Mouse (Mus musculus) spleen, postnatal 10 days (tissue): Measurements from ENCODE around the gene Ank2.

Experiments
- DNase-seq, 2 experiments: peaks; one replicate each; pipeline ENCODE4 v3.0.0; 2021 to 2022; ENCODE audit warnings: low spot score in 2 of 2

Ank2 gene

DNA sequence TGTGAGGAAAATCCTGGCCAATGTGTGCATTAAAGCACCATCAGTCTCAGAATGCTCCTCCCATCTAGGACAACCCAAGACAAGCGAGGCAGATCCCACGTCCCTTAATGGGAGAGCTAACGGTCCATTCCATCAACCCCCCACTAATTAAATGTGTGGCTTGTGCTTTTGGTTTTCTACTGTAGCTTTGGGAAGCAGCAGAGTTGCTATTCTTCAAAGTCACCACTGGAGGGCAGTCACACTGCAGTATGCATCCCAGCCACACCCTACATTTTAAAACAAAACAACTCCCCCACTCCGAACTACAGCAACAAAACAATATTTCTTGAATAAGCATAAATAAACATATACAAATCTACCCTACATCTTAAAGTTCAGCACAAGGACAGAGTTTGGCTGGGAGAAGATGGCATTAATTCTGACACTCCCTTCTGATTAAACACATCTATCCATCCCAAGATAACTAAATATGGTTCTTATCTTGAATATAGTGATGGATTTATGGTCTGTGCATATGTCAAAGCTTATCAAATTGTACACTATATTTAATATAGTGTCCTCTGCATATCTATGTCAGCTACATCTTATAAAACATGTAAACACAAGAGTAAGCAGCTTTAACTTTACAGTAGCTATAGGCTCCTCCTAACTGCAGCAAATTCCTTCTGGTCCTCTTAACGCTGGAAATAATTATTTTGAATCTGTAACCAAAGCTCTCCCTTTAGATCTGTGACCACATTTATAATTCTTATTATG lies 315.0 kb downstream of the Ank2 start:
- DNase-seq, result no peak

DNA sequence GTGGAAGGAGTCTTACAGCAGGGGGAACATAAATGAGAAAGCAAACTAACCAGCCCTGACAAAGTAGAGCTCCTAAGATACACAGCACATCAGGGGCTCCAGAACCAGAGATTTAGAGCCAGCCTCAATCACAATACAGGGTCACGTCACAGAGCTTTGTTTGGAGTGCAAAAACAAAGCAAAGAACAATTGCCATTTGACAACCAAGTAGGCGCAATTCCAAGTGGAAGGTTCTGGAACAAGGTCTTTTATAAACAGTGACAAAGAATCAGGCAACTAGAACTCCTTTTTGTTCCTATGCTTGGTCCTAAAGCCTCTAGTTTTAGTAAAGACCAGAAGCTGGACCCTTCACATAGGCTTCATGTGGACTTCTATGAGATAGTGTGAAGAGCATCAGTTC lies 326.5 kb downstream of the Ank2 start:
- no peak for DNase-seq

DNA sequence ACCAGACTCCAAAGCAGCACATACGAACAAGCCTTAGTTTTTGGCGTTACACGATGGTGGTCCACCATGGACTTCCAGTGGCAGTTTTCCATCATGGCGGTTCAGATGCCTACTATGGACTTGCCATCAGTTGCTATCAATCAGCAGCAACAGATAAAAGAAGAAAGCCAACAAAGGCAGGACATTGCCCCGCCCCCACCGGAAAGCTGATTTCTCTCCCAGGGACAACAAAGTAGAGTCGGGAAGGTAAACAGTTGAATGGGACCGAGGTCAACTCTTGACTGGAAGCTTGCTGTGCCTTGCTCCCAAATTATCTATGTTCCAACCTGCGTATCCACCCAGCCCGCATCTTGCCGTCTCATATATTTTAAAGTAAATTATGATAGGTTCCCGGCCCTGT lies 328.9 kb downstream of the Ank2 start:
- no peak for DNase-seq

DNA sequence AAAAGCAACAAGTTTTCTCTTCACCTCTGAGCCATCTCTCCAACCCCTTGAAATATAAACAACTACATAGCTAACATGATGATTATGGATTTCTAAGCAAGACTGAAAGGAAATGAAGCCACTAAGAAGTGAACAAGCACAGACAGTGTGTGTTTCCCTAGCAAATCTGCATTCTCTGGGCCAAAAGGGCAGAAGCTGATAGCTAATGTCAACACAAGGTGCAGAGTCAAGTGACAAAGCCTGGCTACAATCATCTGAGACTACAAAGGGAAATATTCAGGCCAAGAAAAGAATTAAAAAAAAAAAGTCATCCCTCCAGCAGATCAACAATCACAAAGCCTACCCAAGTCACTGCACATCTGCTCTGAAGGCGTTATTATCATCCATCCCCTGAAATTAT lies 330.0 kb downstream of the Ank2 start:
- DNase-seq, result no peak

DNA sequence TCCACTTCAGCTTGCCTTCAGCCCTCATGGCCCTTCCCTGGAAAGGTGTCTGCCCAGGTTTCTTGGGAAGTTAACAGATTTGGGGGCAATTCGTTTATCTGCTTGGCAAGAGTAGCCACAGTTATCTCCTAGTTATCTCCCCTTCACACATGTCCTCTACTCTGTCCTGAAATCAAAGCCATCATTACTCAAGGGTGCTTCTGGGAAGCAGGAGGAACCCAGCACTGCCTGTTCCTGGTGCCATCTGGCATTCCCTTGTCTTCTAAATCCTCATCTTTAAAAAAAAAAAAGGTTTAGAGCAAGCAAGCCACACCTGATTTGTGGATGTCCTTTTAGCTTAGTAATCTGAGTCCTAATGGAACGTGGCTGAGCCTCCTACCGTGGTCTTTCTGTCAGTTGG lies 335.4 kb downstream of the Ank2 start:
- DNase-seq, result no peak

DNA sequence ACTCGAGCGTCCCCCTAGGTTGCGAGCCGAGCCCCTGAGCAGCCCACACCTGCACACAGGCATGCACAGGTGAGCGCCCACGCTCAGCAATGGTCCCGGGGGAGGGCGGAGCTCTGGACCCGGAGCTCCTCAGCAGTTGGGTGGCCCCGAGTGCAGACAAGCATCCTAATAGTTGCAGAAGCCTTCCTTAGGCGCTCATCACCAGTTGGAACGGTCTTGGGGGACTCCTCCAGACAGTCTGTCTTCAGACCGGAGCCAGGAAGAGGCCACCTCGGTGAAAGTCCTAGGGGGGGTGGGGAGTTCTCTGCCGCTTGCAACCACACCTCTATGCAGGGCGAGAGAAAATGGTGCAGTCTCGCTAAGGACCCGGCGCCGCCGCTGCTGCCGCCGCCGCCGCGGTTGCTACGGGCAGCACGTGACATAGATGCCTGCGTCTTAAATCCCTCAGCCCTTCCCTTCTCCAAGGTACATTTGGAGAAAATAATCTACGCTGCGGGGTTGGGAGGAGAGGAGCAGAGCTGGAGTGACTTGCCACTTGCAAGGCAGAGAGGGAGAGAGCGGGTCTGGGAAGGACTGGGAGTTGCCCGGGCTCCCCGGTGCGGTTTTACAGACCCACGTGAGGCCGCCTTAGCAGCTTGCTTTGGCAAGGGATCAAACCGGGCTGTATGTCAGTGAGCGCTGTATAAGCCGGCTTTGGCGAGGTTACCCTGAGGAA lies 337.0 kb downstream of the Ank2 start:
- DNase-seq, result peak in 1 of 2 experiments; percentile 13

GRCm38 (mm10) chr3:127161085-127161837 lies 337.9 kb downstream of the Ank2 start:
- no peak for DNase-seq

DNA sequence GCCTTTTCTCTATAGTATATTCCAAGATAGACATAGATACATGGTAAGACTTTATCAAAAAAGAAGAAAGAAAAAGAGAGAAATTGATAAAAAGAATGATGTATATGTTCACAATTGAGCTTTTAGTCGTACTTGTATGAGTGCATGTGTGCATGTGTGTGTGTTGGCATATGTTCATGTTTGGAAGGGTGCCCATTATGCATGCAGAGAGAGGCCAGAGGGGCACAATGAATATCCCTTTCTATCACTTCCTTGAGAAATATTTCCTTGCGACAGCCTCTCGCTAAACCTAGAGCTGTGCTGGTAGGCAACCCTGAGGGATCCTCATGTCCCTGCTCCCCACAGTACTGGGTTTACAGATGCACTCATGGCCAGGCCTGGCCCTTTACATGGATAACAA lies 341.4 kb downstream of the Ank2 start:
- DNase-seq, result no peak

GRCm38 (mm10) chr3:127156080-127156479 lies 343.1 kb downstream of the Ank2 start:
- no peak for DNase-seq

DNA sequence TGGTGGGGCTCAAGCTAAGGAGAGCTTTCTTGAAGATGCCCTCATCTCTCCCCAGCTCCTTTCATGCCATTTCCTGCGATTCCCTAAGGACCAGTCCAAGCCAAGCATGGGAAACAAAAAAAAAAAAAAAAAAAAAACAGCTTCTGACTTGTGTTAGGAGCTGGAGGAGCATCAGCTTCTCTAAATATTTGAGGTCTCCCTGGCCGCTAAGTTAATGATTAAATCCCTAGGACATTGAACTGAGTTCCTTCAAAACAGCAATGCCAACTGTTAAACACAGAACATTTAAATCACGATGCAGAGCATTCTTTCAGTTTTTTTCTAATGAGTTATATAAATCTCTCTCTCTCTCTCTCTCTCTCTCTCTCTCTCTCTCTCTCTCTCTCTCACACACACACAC lies 345.3 kb downstream of the Ank2 start:
- DNase-seq, result no peak

- DNase-seq, result no peak
Observed at GRCm38 (mm10) chr3:127153443-127153842, 345.7 kb downstream of the Ank2 start.

DNA sequence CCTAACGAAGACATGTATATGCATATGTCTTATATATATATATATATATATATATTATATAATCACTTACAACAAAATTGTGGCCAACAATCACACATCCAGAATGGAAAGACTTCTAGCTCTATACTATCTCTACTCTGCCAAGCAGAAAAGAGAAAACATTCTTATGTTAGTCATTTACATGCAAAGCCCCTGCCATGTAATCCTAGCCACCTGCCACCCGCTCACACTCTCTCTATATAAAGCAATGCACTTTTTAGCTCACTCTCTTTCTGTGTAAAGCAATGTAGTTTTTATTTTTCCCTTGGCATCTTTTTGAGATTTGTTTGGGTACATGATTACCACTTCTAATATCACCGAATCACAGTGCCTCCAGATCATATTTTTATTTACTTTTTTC lies 350.5 kb downstream of the Ank2 start:
- DNase-seq, result no peak

- no peak for DNase-seq
Observed at GRCm38 (mm10) chr3:127140590-127140989, 358.6 kb downstream of the Ank2 start.

DNA sequence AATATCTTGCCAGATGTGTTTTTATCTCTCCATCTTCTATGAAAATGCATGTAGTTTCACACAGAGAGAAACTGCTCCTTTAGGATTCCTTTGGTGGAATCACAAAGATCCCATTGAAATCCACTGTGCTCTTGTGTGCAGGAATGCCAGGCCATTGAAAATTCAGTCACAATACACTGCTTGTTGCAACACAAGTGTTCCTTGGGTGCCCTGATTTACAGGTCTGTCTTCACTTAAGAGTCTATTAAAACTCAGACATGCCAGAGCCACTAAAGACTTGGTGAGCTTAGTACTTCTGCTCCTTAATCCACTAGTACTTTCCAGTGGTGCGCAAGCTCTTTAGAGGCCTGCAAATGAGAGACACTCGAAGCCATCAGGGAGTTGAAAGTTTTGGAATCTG lies 359.5 kb downstream of the Ank2 start:
- no peak for DNase-seq

DNA sequence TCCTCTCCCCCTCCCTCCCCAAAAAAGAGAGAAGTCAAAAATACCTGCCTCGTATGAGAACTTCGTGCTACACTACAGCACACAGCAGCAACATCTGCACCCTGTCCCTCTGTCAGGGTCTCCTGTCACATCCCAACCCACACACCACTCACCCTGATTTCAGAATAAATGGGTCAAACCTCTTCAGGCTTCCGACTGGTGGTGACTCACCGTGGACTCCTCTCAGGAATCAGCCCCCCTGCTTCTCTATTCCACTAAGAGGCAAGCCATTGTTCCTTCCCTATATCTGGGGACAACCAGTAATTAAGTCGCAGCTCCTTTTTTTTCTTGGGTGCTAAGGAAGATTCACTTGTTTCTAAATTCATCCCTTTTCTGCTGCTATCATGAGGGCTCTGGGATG lies 361.6 kb downstream of the Ank2 start:
- no peak for DNase-seq

- no peak for DNase-seq
Observed at GRCm38 (mm10) chr3:127134062-127134461, 365.1 kb downstream of the Ank2 start.

DNA sequence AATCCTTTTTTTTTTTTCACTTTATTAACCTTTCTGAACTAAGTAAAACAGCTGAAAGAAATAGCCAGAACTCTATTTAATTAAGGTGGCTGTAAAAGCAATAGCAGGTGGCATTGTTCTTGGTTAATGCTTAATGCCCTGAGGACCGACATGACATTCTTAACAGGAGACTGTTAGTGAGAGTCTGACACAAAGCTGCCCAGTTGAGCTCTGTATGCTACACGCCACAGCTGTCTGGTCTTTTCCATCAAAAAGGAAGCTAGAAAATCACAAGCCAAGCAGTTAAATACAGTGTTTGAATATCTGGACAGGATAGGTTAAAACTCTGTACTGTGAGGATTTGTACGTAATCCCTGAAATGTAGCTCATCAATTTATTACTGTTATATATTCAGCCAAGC lies 368.1 kb downstream of the Ank2 start:
- no peak for DNase-seq

DNA sequence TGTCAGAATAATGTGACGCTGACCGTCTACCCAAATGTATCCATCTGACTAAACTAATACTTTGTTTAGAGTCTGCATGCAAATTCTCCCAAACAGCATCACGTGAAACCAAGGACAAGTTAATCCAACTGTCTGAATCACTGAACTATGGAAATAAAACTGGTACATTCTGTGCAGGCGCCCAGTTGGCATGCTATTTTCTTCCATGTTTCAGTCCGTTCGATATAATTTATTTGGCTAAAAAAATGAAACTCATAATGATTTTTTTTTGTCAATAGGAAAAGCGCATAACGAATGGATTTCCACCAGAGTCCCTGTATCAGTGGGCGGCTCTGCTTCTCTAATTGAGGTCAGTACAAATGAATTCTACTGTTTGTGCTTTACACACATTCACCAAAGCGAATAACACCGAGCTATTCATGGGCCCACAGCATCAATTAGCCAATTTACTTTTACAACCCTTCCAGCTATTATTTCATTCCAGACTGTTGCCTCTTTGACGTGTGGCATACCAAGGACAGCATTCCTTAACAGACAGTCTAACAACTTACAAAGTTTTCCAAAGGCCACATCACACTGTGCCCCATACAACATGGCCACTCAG lies 368.9 kb downstream of the Ank2 start:
- DNase-seq, result no peak

DNA sequence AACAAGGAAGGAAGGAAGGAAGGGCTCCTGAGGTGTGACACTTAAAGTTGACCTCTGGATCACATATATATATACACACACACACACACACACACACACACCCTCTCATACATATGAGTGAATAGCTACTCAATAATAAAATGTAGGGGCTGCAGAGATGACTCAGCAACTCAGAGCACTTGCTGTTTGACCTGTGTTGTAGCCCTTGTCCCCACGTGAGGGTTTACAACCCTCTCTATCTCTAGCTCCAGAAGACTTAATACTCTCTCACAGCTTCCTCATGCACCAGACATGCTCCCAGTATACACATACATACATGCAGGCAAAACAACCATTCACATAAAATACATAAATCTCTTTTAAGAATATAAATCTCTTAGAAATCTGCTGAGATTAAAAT lies 369.4 kb downstream of the Ank2 start:
- DNase-seq, result no peak

GRCm38 (mm10) chr3:127127611-127128010 lies 371.5 kb downstream of the Ank2 start:
- no peak for DNase-seq

GRCm38 (mm10) chr3:127126220-127126619 lies 372.9 kb downstream of the Ank2 start:
- no peak for DNase-seq

- no peak for DNase-seq
Observed at GRCm38 (mm10) chr3:127124375-127124993, 374.7 kb downstream of the Ank2 start.
